Mouse (Mus musculus) G1E (cell line): ENCODE results near the gene Ralgds. TPM values are rescaled to one million over a fixed set of nuclear protein-coding genes. Genes with fewer than 3 reads are reported as not detected.

ENCODE experiments used
- ATAC-seq: 2 replicates; pipeline ENCODE4 v1.8.0; 2016; ENCODE audit warnings: mild to moderate bottlenecking; ENCODE audit not compliant: insufficient number of reproducible peaks, poor library complexity, low FRiP score, severe bottlenecking; ENCODE audit errors: extremely low read depth
- DNase-seq: peaks from one replicate; pipeline ENCODE4 v3.0.0; 2012; ENCODE audit warnings: low spot score
- H3K27me3 ChIP-seq: 2 replicates; pipeline ENCODE4 v1.6.1; 2012; ENCODE audit warnings: mild to moderate bottlenecking, low read length, inconsistent platforms; ENCODE audit not compliant: insufficient read depth
- H3K36me3 ChIP-seq: replicated peaks from 2 replicates; pipeline ENCODE3; 2012; ENCODE audit warnings: mild to moderate bottlenecking, inconsistent platforms
- H3K4me1 ChIP-seq: 2 replicates; pipeline ENCODE4 v1.6.1; 2012; ENCODE audit warnings: low read depth, low read length, inconsistent platforms, mixed read lengths; ENCODE audit not compliant: insufficient read depth
- H3K4me3 ChIP-seq: 2 replicates; pipeline ENCODE4 v1.5.1; 2012; ENCODE audit warnings: low read depth, mild to moderate bottlenecking, inconsistent platforms, low read length, moderate library complexity, mixed read lengths
- H3K9me3 ChIP-seq: replicated peaks from 2 replicates; pipeline ENCODE4 v1.6.1; 2012; ENCODE audit warnings: inconsistent platforms
- CTCF ChIP-seq: IDR thresholded peaks from 2 replicates; pipeline ENCODE4 v1.5.1; 2012; ENCODE audit warnings: low read depth, low read length, inconsistent platforms, mixed read lengths
- GATA1 ChIP-seq: IDR thresholded peaks from 2 replicates; pipeline ENCODE4 v1.6.1; 2012; ENCODE audit warnings: borderline replicate concordance, low read length, inconsistent platforms, mixed read lengths
- GATA2 ChIP-seq: IDR thresholded peaks from 2 replicates; pipeline ENCODE4 v1.6.1; 2012; ENCODE audit warnings: low read depth, low read length, inconsistent platforms, borderline replicate concordance
- POLR2AphosphoS5 ChIP-seq: IDR thresholded peaks from 2 replicates; pipeline ENCODE4 v1.6.1; 2012; ENCODE audit warnings: low read depth, low read length, inconsistent platforms; ENCODE audit not compliant: insufficient replicate concordance
- TAL1 ChIP-seq: conservative IDR thresholded peaks from 2 replicates; pipeline ENCODE4 v1.6.1; 2012; ENCODE audit warnings: low read depth, low read length, inconsistent platforms, mixed read lengths
- polyA plus RNA-seq: library from polyadenylated mRNA; stranded (reverse); fragments of >175 nt; gene quantifications from 2 replicates; pipeline ENCODE4 v1.2.3, GENCODE M21; 2012
- total RNA-seq, 2 experiments: library from RNA; stranded (forward) in 1 of 2; stranded (reverse) in 1 of 2; fragments of 200-1000 nt in 1 of 2; fragments of >200 nt in 1 of 2; fragmentation: Nextera tagmentation in 1 of 2; gene quantifications; 2 replicates each; pipeline ENCODE4 v1.2.3; 2014 to 2017

Gene Ralgds
- total and polyA plus RNA-seq, 3 experiments = 0.02 to 0.49 TPM; not detected in 1

DNA sequence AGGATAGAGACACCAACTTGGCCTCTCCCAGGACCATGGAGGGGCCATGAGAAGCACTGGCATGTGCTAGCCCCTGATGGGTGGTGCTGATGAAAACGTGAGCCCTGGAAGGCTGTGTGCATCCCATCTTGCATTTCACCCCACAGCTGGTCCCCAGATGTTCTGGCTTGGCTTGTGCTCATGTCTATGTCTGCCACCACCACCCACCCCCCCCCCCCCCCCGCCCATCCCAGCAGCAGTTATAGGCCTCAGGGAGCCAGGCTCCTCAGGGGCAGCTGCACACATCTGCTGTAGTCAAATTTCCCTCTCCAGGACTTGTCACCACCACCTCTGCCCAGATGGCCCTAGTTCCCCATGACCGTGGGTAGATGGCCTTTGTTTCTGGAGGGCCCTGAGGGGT is 57.0 kb downstream of the Ralgds start:
- no peak for TF ChIP-seq POLR2AphosphoS5
- no peak for TF ChIP-seq TAL1
- no peak for TF ChIP-seq GATA2
- no peak for TF ChIP-seq GATA1
- no peak for TF ChIP-seq CTCF
- no peaks in the 10 kb centered on the region for H3K9me3 ChIP-seq
- H3K27me3 ChIP-seq = no peaks in the 10 kb centered on the region
- H3K4me1 ChIP-seq = no peaks in the 10 kb centered on the region
- peaks cover 99% of the 10 kb centered on the region for H3K36me3 ChIP-seq
- ATAC-seq = no peak
- no peak for DNase-seq
- no peak overlapping the region for H3K4me3 ChIP-seq

DNA sequence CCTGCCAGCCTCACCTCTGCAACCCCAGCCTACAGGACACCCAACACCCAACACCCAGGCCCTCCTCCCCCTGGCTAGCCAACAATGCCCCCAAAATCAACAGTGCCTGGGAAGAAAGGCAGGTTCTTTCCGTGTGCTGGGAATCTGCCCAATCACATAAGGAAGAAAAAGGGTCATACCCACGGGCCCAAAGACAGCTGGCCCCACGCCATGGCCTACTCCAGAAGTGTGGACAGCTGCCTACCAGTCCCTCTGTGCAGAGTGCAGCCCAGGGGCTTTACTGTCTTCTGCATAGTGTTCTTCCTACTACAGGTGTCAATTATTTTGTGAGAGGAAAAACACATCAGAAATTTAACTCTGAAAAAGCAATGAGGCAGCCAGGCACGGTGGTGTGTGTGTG is 62.4 kb downstream of the Ralgds start:
- no peak for TF ChIP-seq POLR2AphosphoS5
- TF ChIP-seq CTCF = no peak
- TF ChIP-seq GATA2 = no peak
- no peak for TF ChIP-seq TAL1
- no peak for TF ChIP-seq GATA1
- Histone ChIP-seq H3K36me3 (peaks cover 99% of the 10 kb centered on the region), H3K9me3 (no peaks in the 10 kb centered on the region), H3K27me3 (no peaks in the 10 kb centered on the region), H3K4me3 (no peak overlapping the region), H3K4me1 (peaks cover 4% of the 10 kb centered on the region; the same call in 1 of the 2 replicates)
- no peak for DNase-seq
- no peak for ATAC-seq

DNA sequence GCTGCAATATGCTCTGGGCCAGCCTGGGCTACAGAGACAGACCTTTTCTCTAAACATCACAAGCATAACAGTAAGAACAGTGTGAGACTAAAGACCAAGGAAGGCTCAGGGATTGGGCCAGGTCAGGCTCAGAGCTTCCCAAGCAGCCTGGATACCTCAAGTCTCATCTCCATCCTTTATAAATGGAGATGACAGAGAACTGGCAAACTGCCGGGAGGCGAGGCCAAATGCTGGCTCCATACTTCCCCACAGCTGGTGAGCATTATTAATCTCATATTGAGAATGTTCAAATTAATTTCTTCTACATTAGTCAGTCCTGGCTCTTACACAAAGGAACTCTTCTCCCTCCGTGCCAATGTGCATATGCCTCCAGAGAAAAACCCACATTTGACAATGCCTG is 63.9 kb downstream of the Ralgds start:
- TF ChIP-seq TAL1 = no peak
- TF ChIP-seq GATA1 = no peak
- TF ChIP-seq GATA2 = no peak
- TF ChIP-seq POLR2AphosphoS5 = no peak
- no peak for TF ChIP-seq CTCF
- no peak overlapping the region for H3K4me3 ChIP-seq
- DNase-seq = no peak
- no peaks in the 10 kb centered on the region for H3K9me3 ChIP-seq
- no peaks in the 10 kb centered on the region for H3K27me3 ChIP-seq
- peaks cover 14% of the 10 kb centered on the region for H3K4me1 ChIP-seq
- H3K36me3 ChIP-seq = peaks cover 94% of the 10 kb centered on the region
- no peak for ATAC-seq

DNA sequence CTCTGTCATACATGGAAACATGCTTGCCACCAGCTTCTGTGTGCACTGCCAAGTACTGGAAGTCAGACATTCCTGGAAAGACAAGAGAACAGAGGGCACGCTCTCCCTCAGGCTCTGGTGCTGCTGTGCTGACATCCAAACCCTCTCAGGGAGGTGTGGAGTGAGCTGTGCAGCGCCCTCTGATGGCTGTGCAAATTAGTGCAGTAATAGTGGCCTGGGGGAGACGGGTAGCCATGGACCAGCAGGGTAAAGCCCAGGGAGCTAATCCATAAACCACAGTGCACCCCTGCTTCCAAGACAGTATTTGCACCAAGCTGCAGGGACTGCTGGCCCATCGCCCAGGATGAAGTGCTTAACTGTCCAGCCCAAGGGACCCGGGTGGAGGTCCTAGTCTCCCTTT is 65.1 kb downstream of the Ralgds start:
- TF ChIP-seq CTCF (peak; percentile 26; the same call in 1 of the 2 replicates), GATA2 (no peak)
- H3K4me3 ChIP-seq = no peak overlapping the region
- ATAC-seq (no peak), DNase-seq (peak; percentile 29)
- H3K4me1 ChIP-seq = peaks cover 16% of the 10 kb centered on the region
- H3K9me3 ChIP-seq = no peaks in the 10 kb centered on the region
- no peaks in the 10 kb centered on the region for H3K27me3 ChIP-seq
- H3K36me3 ChIP-seq = peaks cover 82% of the 10 kb centered on the region

DNA sequence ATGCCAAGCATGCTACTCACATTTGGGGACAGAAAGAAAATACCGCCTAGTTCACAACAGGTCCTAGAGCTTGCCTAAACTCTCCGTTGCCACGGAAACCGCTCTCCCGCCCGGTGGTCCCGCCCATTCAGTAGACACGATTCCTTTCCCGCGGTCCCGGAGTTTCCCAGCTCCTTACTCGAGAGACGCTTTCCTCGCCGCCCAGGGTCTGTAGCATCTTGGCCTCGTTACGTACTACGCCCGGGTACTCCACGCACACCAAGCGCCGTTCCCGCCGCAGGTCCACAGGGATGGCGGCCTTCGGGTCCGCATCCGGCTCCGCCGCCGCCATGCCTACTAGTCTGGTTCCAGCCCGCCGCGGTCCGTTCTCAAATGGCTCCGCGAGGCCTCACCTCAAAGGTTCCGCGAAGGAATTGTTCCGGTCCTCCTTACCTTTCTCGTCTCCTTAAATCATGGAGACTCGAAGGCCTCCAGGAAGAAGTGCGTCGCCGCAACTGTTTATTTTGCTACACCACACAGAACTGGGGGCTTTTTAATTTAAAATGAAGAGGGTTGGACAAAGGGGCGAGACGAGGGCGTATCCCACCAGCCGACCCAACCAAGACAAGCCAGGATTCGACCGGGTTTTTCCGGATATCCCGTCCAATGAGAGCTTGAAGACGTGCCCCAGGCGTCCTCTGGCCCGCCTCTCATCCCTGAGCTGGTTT is 69.9 kb downstream of the Ralgds start:
- no peaks in the 10 kb centered on the region for H3K9me3 ChIP-seq
- TF ChIP-seq TAL1 (no peak), GATA2 (no peak), POLR2AphosphoS5 (no peak)
- H3K4me1 ChIP-seq = peaks cover 56% of the 10 kb centered on the region
- peak; percentile 84 for ATAC-seq
- DNase-seq = peak; percentile 86
- H3K36me3 ChIP-seq = peaks cover 34% of the 10 kb centered on the region
- H3K4me3 ChIP-seq = peak overlapping the region; percentile 84
- H3K27me3 ChIP-seq = no peaks in the 10 kb centered on the region

DNA sequence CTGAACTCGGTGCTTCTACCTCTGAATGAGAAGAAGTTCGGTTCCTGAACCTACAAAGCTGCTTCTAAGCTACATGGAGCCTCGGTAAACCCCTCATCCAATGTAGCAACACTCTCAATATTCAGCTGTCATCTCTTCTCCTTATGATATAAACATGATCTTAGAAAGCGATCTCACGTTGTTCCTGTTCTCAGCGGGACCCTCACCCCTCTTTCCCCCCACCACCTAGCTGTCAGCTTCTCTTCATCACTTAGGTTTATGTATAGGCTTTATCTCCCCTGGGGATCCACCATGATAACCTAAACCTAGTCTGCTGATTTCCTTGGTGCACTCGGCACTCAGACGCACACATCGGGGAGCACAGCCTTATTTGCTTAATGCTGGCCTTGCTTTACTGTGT is 70.7 kb downstream of the Ralgds start, which contains the start of gene Gtf3c5:
Gene Gtf3c5, minus strand, starts transcription at position 101 of the 400 bp plus-strand sequence.
- TF ChIP-seq TAL1 (no peak), GATA2 (no peak), CTCF (no peak), GATA1 (no peak), POLR2AphosphoS5 (no peak)
- Histone ChIP-seq H3K9me3 (no peaks in the 10 kb centered on the region), H3K36me3 (peaks cover 25% of the 10 kb centered on the region), H3K4me3 (peak within 1 kb of the TSS; percentile 84), H3K27me3 (no peaks in the 10 kb centered on the region), H3K4me1 (peaks cover 62% of the 10 kb centered on the region)
- DNase-seq (no peak), ATAC-seq (no peak)

DNA sequence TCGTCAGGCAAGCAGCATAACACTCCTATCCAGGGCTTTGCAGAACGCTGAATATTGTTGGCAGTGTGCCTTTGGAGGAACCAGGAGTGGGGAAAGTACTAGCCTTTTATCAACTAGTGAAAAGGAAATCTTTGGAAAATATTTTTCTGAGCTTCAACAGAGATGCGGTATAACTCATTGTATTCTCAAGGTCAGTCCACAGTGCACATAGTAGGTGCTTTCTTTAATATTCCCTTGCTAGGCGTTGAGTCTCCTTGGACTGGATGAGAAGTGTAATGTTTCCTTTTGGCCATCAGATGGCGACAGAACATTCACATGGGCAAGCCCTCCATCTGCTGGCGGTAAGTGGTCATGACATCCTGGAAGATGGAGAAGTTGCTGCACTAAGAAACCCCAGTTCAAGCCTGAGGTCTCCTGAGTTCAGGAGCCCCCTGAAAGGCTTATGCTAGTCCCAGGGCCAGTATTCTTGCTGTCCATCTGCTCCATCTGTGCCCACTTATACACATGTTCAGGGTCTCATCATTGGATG is 72.2 kb downstream of the Ralgds start:
- H3K36me3 ChIP-seq = peaks cover 11% of the 10 kb centered on the region
- DNase-seq = no peak
- no peak for ATAC-seq
- no peaks in the 10 kb centered on the region for H3K27me3 ChIP-seq
- H3K9me3 ChIP-seq = no peaks in the 10 kb centered on the region
- H3K4me3 ChIP-seq = no peak overlapping the region
- H3K4me1 ChIP-seq = peaks cover 64% of the 10 kb centered on the region
- TF ChIP-seq CTCF (peak; percentile 100), GATA2 (no peak)
